Mouse (Mus musculus) limb, embryonic 14.5 days (tissue): ENCODE measurements around the gene Mrpl20. TPM values are rescaled to one million over a fixed set of nuclear protein-coding genes. Genes with fewer than 3 reads are reported as not detected.
A peak's percentile ranks its signal among the peaks of the same experiment; 100 is the strongest.

ENCODE experiments used
- ATAC-seq: fragments of 200-750 bp; cut with Nextera tagmentation; 2 replicates; pipeline ENCODE4 v1.8.0; 2017; ENCODE audit warnings: low read depth, moderate number of reproducible peaks, moderate TSS enrichment; ENCODE audit not compliant: low FRiP score
- DNase-seq: peaks from one replicate; pipeline ENCODE4 v3.0.0-alpha.2; 2015; ENCODE audit warnings: low spot score
- H3K27ac ChIP-seq: fragments of 300-500 bp; sonication (generic); replicated peaks from 2 replicates; pipeline ENCODE4 v1.5.1; 2014; ENCODE audit warnings: low read depth, mild to moderate bottlenecking, low read length, moderate library complexity, mixed read lengths
- H3K27me3 ChIP-seq: fragments of 300-500 bp; sonication (generic); 2 replicates; pipeline ENCODE4 v1.6.1; 2014; ENCODE audit warnings: low read length, mixed read lengths; ENCODE audit not compliant: control insufficient read depth, insufficient read depth
- H3K36me3 ChIP-seq: fragments of 300-500 bp; sonication (generic); 2 replicates; pipeline ENCODE4 v1.6.1; 2014; ENCODE audit warnings: mild to moderate bottlenecking, low read length, moderate library complexity, mixed read lengths; ENCODE audit not compliant: control insufficient read depth, insufficient read depth
- H3K4me1 ChIP-seq: fragments of 300-500 bp; sonication (generic); 2 replicates; pipeline ENCODE4 v1.6.1; 2014; ENCODE audit warnings: antibody characterized with exemption, low read length, mixed read lengths; ENCODE audit not compliant: control insufficient read depth, insufficient read depth
- H3K4me2 ChIP-seq: fragments of 300-500 bp; sonication (generic); replicated peaks from 2 replicates; pipeline ENCODE4 v1.6.1; 2014; ENCODE audit warnings: low read depth, mild to moderate bottlenecking, low read length, moderate library complexity; ENCODE audit not compliant: severe bottlenecking
- H3K4me3 ChIP-seq: fragments of 300-500 bp; sonication (generic); replicated peaks from 2 replicates; pipeline ENCODE4 v1.5.1; 2014; ENCODE audit warnings: low read length
- H3K9ac ChIP-seq: fragments of 300-500 bp; sonication (generic); 2 replicates; pipeline ENCODE4 v1.6.1; 2014; ENCODE audit warnings: mild to moderate bottlenecking, low read depth, low read length, moderate library complexity; ENCODE audit not compliant: severe bottlenecking
- H3K9me3 ChIP-seq: fragments of 300-500 bp; sonication (generic); 2 replicates; pipeline ENCODE4 v1.6.1; 2016; ENCODE audit warnings: low read length; ENCODE audit not compliant: control insufficient read depth
- POLR2A ChIP-seq: fragments of 200-500 bp; IDR thresholded peaks from 2 replicates; pipeline ENCODE4 v1.8.0; 2012; ENCODE audit warnings: inconsistent platforms, mild to moderate bottlenecking, moderate library complexity, borderline replicate concordance; ENCODE audit not compliant: insufficient read depth, insufficient read length; ENCODE audit errors: extremely low read depth
- WGBS: fragments of 180-500 bp; shearing (Covaris S2); extraction: QIAGEN DNeasy Blood & Tissue Kit; methylation state at CpG from one replicate; pipeline ENCODE4 v1.1.7; 2014; 5-methylcytosine and 5-hydroxymethylcytosine counted together
- polyA plus RNA-seq, 2 experiments: library from polyadenylated mRNA; depleted of rRNA in 1 of 2; stranded (reverse) in 1 of 2; unstranded in 1 of 2; fragments of >200 nt; fragmentation: Nextera tagmentation in 1 of 2; extraction: Ambion mirVana in 1 of 2; gene quantifications; 2 replicates each; pipeline versions ENCODE4 v1.2.1 to v1.2.3; 2012 to 2014

Gene Mrpl20
- polyA plus RNA-seq, 2 experiments: 97.5 to 215 TPM

DNA sequence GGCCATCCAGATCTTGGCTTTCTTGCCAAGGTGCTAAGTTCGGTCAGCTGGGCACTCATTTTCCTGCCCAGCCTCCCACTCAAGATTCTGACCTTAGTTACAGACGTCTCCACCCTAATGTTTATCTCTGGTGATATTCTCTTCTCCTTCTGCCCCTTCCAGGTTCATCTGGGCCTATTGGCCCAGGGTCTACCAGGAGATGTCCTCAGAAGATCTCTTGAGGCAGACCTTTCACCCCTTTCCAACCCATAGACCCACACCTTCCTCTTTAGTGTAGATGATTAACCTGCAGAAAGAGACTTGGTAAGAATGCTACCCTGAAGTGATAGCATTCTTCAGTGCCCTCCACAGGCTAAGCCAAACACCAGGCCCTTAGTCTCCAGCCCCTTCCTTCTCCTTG lies 31.0 kb upstream of the Mrpl20 start:
- no peak for DNase-seq
- Histone ChIP-seq H3K4me2 (no peak overlapping the region), H3K4me1 (peaks cover 16% of the 10 kb centered on the region), H3K4me3 (no peak overlapping the region), H3K9me3 (no peaks in the 10 kb centered on the region), H3K27me3 (no peaks in the 10 kb centered on the region), H3K27ac (no peak overlapping the region), H3K36me3 (no peaks in the 10 kb centered on the region), H3K9ac (no peak overlapping the region)
- no peak for TF ChIP-seq POLR2A
- WGBS: 93% methylated on average over 2 of the region's 2 CpGs
- ATAC-seq: no peak

DNA sequence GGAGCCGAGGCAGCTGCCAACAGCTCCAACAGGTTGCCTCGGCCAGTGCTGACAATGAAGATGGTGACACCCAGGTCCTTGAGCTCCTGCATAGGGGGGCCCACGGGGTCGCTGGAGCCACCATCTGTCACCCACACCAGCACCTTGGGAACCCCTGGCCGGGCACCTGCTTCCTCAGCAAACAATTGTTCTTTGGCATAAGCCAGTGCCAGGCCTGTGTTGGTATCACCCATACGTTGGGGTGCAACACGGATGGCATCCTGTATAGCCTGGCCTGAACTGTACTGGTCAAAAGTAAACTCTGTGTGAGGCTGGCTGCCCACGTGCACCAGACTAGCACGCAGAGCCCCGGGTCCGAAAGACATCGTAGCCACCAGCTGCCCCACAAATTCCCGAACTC lies 29.9 kb upstream of the Mrpl20 start:
- H3K4me1 ChIP-seq: peaks cover 16% of the 10 kb centered on the region
- WGBS: 89% methylated on average over 13 of the region's 13 CpGs

DNA sequence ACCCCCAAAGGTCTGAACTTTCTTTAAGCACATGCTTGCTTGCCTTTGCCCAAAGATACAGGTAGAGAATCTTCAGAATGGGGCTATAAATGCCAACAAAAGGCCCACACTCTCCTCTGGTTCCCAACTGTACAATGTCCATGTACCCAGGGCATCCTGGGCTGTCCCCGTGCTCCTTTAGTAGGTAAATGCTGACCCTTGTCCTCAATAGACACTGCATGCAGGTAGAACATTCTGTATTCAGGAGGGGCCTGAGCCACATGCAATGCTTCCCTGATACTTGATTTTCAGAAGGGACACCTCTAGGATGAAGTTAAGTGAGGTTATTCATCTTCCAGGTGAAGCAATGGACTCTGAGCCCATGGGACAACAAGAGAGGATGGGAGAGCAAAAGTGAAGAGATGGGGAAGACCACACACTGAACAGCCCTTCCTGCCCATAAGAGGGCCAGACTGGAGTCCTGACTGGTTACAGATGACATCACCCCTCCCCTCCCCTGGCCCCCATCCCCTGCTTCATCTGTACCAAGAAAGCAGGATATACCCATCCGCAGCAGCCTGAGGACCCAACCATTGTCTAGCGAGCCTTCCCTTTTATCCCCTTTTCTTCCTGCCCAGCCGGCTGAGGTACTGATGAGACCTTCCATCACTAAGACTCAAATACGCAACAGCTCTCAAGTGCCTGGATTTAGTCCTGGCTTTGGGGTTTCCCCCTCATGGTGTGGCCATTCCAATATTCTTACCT lies 29.2 kb upstream of the Mrpl20 start:
- DNase-seq: no peak
- WGBS: 67% methylated on average over 4 of the region's 5 CpGs
- Histone ChIP-seq H3K9me3 (no peaks in the 10 kb centered on the region), H3K36me3 (no peaks in the 10 kb centered on the region), H3K4me2 (peak overlapping the region; percentile 92), H3K4me3 (peak overlapping the region; percentile 43), H3K27ac (no peak overlapping the region), H3K4me1 (peaks cover 16% of the 10 kb centered on the region), H3K27me3 (no peaks in the 10 kb centered on the region), H3K9ac (peak overlapping the region; percentile 51; the same call in 1 of the 2 replicates)
- TF ChIP-seq POLR2A: no peak
- no peak for ATAC-seq

More for the DNA sequence above, 29.9 kb upstream of the Mrpl20 start:
- H3K4me3 ChIP-seq: no peak overlapping the region
- no peak for TF ChIP-seq POLR2A
- no peaks in the 10 kb centered on the region for H3K36me3 ChIP-seq
- H3K9ac ChIP-seq: no peak overlapping the region
- DNase-seq: no peak
- no peak for ATAC-seq
- H3K27me3 ChIP-seq: no peaks in the 10 kb centered on the region
- H3K27ac ChIP-seq: no peak overlapping the region
- H3K4me2 ChIP-seq: no peak overlapping the region
- H3K9me3 ChIP-seq: no peaks in the 10 kb centered on the region

DNA sequence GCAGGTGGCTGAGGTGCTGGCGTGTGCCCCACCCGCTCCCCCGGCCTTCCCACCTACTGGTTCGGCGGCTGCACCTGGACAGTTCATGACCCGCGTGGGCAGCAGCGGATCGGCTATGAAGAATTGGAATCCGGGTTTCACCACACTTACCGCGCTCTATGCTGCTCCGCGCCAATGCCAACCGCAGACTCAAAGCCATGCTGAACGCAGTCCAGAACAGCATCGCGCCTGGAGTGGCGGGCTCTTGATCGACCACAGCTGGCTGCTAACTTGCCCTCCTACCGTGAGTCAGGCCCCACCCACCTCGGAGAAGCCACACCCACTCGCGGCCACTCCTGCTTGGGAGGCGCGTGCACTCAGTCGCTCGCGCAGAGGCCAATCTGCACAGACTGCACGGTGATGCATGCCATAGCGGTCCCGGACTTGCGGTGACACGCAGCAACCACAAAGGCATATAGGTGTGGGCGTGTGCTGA lies 28.4 kb upstream of the Mrpl20 start, which contains the start of gene Vwa1:
TSS of gene Vwa1 (minus strand) at position 419 of the 475 bp plus-strand sequence.
- Histone ChIP-seq H3K4me3 (peak within 1 kb of the TSS; percentile 43), H3K4me1 (peaks cover 16% of the 10 kb centered on the region), H3K9me3 (no peaks in the 10 kb centered on the region), H3K9ac (peak within 1 kb of the TSS; percentile 51), H3K27ac (peak within 1 kb of the TSS; percentile 27; the same call in 1 of the 2 replicates), H3K27me3 (no peaks in the 10 kb centered on the region), H3K4me2 (peak within 1 kb of the TSS; percentile 92), H3K36me3 (no peaks in the 10 kb centered on the region)
- under 1% methylated on average over 34 of the region's 35 CpGs for WGBS
- peak; percentile 92 for DNase-seq
- no peak for TF ChIP-seq POLR2A
- ATAC-seq: peak; percentile 80

DNA sequence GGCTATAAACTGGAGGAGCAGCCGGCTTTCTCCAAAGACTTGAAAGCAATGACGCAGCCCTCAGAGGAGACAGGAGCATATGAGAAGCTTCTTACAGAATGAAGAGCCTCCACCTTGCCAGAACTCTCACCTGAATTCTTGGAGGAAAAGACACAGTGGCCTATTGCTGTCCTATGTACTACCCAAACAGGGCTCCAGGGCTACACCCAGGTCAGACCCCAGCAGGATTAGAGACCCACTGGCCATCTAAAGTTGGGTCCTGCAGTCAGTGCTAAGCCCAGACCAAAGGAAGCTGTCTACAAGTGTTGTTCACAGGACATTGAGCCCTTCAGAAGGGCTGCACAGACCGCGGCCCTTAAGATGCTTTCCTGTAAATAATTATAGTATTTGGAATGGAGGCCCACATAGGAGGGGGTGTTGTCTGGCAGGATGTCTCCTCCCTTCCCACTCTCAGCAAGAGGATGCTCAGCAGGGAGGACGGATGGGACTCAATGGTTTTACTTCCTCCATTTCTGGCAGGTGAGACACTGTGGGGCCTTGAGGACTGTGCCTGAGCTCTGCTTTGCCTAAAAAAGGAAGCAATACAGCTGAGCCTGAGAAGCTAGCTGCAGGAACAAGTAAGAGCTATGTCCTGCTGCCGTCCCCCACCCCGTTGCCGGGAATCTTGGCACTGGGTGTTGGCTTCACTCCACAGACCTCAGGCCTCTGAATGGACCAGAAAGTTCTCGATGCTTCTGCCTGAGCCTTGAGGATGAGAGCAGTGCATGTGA lies 27.5 kb upstream of the Mrpl20 start:
- Histone ChIP-seq H3K4me2 (peak overlapping the region; percentile 92), H3K9me3 (no peaks in the 10 kb centered on the region), H3K9ac (no peak overlapping the region), H3K27me3 (no peaks in the 10 kb centered on the region), H3K36me3 (no peaks in the 10 kb centered on the region), H3K4me1 (peaks cover 12% of the 10 kb centered on the region), H3K27ac (peak overlapping the region; percentile 48; the same call in 1 of the 2 replicates), H3K4me3 (peak overlapping the region; percentile 43)
- ATAC-seq (no peak), DNase-seq (no peak)
- 49% methylated on average over 9 of the region's 9 CpGs for WGBS
- no peak for TF ChIP-seq POLR2A
